Mouse (Mus musculus) left cerebral cortex, adult 2 months (tissue): Measurements from ENCODE around the gene Gm5105. TPM values are rescaled to one million over a fixed set of nuclear protein-coding genes. Genes with fewer than 3 reads are reported as not detected.

Source experiments
- DNase-seq, 2 experiments: peaks; one replicate each; pipeline ENCODE4 v3.0.0; 2021 to 2022; ENCODE audit warnings: low spot score in 2 of 2, mixed read lengths in 1 of 2; ENCODE audit errors: extremely low spot score in 1 of 2
- H3K27ac ChIP-seq: fragments of 200-600 bp; 2 replicates; pipeline ENCODE4 v1.8.1; 2022
- H3K4me3 ChIP-seq: fragments of 200-600 bp; 2 replicates; pipeline ENCODE4 v1.8.1; 2022
- CTCF ChIP-seq: fragments of 200-600 bp; IDR thresholded peaks from 2 replicates; pipeline ENCODE4 v1.8.1; 2022; ENCODE audit warnings: antibody characterized with exemption, mild to moderate bottlenecking, moderate library complexity
- intact Hi-C: fragments of 180-260 bp; cut with DNase I; formaldehyde crosslinking; loops from one replicate; pipeline ENCODE4 v1.15.1; 2025
- total RNA-seq, 2 experiments: library from RNA; stranded (reverse); gene quantifications; 2 replicates each; pipeline ENCODE4 v1.2.3; 2021

Gene Gm5105
- total RNA-seq, 2 experiments from 2014 or later: 0.28 to 0.34 TPM

DNA sequence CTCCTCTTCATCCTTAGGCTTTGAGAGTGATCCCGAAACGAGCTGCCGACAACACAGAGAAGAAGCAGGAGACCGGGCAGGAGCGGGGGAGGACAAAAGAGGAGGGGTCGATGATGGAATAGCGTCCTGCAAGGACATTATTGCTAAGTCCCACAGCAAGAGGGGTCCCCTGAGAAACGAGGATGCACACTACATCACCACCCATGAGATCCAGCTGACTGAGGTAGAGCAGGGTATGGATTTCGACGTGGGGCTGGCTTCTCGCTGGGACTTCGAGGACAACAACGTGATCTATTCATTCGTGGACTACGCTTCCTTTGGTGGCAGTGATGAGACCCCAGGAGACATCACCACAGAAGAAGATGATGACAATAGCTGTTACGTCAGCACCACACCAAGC is 1.3 kb downstream of the Gm5105 start:
- Histone ChIP-seq H3K27ac (peak overlapping the region; percentile 72; the same call in 1 of the 2 replicates), H3K4me3 (no peak overlapping the region)
- intact Hi-C loops: loop anchor here (1.0 to 5.0 kb wide), 2 partner anchors 77 to 199 kb away; partner anchors contain the start of genes Dnajb14 and Trmt10a

DNA sequence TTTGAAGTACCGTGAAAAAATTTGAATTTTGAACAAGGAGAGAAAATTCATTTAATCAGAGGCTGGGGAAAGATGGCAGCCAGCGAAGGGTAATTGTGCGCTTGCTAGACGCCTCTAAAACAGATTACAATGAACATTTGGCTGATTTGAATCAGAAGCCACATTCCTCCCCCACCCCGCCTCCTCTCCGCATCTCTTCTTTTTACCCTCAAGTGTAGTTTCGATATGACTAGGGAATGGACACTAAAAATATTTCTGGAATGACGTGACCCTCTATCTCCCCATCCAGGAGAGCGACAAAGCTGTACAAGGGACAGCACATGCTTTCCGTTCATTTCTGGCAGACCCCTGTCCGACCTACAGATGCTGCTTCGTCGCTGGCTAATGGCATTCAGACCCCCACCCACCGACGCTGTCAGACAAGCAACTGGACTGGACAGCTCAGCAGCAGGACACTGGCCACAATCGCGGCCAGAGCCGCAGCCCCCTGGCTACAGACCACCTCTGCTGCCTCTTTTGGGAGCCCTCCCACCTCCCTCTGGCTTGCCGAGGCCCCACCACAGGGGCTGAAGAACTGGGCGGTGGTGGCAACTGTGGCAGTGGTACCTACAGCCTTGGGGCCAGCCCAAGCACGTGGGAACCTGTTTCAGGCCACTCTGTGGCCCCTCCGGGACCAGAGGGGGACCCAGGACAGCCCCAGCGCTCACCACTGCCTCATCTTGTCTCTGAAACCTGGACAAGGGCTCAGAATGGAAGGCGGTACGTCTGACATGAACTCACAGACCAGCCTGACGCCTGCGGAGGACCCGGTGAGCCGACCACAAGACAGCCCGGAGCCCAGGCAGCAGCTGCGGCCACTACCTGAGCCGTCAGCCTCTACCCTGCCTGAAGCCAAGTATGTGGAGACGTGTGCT is 2.2 kb downstream of the Gm5105 start, which contains the start of gene 1110002E22Rik:
TSS of gene 1110002E22Rik (plus strand) at position 321 of the 914 bp plus-strand sequence.
- Histone ChIP-seq H3K4me3 (no peak within 1 kb of the TSS), H3K27ac (peak within 1 kb of the TSS; percentile 79)
- peak in 1 of 2 experiments; percentile 26 for DNase-seq
- intact Hi-C loops: loop anchor here (1.0 to 5.0 kb wide), 3 partner anchors 68 to 198 kb away; partner anchors contain the start of genes Dnajb14 and Trmt10a
- TF ChIP-seq CTCF: no peak

More for the DNA sequence above, 1.3 kb downstream of the Gm5105 start:
- TF ChIP-seq CTCF: no peak
- no peak for DNase-seq

DNA sequence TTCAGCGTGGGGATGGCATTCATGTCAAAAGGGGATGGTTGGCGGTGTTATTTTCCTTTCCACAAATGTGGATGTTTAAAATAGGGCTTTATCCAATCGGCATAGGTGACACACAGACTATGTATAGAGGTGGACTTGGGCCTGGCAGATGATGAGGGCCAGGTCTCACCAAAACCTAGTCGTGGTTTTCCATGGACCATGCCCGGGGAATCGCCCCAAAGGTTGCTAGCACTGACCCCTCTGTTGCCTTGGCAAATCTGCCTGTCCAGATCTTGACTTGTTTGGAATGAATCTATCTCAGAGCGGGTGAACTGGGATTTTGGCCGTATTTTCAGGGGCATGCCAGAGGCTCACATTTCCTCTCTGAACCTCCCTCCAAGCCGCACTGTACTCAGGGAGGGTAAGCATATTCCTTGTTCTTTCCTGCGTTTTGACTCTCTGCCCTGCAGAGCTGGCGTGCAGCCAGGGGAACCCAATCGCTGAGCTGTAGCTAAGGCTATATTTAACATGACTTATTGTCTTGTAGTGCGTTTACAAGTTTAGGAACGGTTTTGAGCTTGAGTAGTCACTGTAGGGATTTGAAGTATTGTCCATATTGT is 3.4 kb downstream of the Gm5105 start:
- Histone ChIP-seq H3K27ac (peak overlapping the region; percentile 36; the same call in 1 of the 2 replicates), H3K4me3 (no peak overlapping the region)
- no peak for TF ChIP-seq CTCF
- intact Hi-C loops: loop anchor here (5.0 kb wide), 1 partner anchor 67 kb away; no protein-coding TSS in a partner anchor
- peak in 1 of 2 experiments; percentile 18 for DNase-seq

DNA sequence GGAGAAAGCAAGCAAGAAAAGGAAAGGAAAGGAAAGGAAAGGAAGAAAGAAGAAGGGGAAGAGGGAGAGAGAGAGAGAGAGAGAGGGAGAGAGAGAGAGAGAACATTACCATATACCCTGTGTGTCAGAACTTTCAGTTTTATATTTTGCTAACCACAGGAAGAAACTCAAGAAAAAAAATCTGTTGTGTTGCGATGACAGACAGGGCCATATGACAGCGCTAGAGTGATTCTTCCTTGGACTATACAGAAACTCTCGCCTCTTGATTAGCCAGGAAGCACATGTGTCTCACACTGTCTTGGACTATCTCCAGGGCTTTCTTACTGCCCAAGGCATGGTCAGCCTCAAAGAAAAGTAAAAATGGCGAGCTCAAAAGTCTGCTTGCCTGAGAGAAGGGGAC is 4.5 kb downstream of the Gm5105 start:
- no peak overlapping the region for H3K4me3 ChIP-seq
- DNase-seq: no peak
- H3K27ac ChIP-seq: no peak overlapping the region
- intact Hi-C loops: loop anchor here (5.0 kb wide), 1 partner anchor 65 kb away; no protein-coding TSS in a partner anchor
- TF ChIP-seq CTCF: no peak

DNA sequence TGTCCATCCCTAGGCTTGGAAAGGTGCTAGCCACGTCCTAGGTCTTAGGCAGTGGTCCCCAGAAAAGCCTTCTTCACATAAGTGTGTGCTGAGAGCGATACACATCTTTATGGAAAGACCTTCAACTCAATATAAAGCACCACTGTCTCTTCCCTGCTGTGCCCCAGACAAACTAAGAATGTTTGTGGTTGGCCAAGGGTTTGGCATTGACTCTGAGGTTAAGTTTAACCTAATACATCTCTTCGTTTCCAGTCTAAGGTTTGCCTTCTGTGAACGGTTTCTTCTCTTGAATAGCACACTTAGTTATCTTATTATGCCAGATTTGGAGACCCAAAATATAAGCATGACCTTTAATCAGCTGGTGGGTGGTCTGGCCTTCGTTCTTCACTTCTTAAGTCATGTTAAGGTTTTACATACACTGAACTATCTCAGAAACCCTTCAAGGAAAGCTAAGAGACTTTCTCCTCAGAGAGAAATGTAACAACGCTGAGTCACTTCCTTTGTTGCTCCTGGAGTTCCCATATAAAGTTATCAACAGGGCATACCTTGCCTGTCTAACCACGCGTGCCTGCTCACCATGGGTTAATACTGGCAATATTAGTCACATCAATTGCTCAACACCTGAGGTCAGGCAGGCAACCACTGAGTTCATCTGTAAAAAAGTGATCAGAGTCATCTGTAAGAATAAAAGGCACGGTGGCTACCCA is 5.8 kb downstream of the Gm5105 start:
- no peak overlapping the region for H3K27ac ChIP-seq
- DNase-seq: no peak
- no peak for TF ChIP-seq CTCF
- intact Hi-C loops: loop anchor here (5.0 kb wide), 1 partner anchor 64 kb away; no protein-coding TSS in a partner anchor
- no peak overlapping the region for H3K4me3 ChIP-seq

DNA sequence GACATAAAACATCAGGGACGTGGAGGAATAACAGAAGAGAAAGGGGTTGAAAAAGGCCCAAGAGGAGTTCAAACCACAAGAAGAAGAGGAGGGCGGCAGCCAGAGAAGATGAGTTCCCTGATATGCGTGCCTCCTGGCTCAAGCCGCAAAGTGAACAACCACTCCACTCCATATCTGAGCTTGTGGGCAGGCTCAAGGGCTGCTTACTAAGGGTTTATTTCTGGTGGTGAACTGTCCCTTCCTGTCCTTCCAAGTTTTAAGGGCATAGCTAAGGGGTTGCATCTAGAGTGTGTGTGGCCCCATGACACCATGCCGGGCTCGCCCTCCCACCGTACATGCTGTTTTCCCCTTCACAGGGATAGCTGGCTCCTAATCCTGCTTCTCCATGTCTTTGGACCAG is 6.8 kb downstream of the Gm5105 start:
- no peak overlapping the region for H3K27ac ChIP-seq
- no peak for DNase-seq
- H3K4me3 ChIP-seq: no peak overlapping the region
- no peak for TF ChIP-seq CTCF
- intact Hi-C loops: loop anchor here (5.0 kb wide), 1 partner anchor 63 kb away; no protein-coding TSS in a partner anchor

DNA sequence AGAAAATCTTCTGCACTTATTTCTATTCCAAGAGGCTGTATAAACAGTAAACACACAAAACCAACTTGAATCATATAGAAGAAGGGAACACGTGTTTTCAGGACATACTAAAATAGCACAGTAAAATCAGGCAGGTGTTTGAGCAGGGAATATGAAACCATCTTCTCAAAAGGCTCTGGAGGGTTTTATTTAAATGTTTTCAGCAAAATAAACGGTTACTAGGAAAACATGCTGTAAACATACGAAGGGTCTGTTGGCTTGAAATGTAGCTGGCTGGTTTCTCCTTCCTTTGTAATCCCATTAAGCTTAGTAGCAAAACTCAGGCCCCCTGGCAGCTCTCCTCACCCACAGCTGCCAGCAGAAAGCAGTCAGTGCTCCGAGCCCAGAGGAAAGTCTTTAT is 9.0 kb downstream of the Gm5105 start:
- TF ChIP-seq CTCF: no peak
- intact Hi-C loops: no loop called here
- DNase-seq: no peak
- Histone ChIP-seq H3K27ac (no peak overlapping the region), H3K4me3 (no peak overlapping the region)

DNA sequence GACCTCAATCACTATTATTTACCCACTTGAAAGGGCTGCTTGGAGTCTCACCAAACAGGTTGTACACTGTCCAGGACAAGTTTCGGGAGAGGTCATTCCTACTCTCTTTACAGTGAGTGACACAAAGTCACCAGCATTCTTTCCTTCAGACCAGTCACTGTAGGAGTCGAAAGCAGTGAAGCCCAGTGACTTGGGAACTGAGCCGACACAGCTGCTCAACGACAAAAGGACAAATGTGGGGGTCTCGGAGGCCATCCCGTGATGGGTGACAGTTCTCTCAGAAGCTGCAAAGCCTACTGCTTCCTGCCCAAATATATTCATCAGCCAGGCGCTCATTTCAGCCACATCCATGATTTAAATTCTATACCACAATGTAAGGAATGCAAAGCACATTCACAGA is 10.2 kb downstream of the Gm5105 start:
- Histone ChIP-seq H3K27ac (no peak overlapping the region), H3K4me3 (no peak overlapping the region)
- no peak for DNase-seq
- intact Hi-C loops: no loop called here
- no peak for TF ChIP-seq CTCF

DNA sequence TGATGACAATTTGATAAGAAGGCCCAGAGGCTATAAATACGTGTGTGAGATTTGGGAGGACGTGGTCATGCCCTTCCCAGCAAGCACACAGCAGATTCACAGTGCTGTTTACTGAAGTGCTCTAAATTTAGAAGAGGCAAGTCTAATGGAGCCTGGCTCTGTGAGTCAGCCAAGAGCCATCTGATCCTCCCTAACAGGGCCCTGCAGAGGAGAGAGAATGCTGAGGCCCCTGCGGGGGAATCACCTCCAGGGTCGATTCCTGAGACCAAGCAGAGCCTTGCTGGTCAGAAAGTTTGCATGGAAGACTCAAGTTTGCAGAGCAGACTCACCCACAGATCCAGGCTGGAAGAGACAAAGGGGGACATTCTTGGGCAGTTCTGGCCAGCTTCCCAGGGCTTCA is 13.2 kb downstream of the Gm5105 start:
- intact Hi-C loops: no loop called here
- TF ChIP-seq CTCF: no peak
- no peak for DNase-seq
- H3K27ac ChIP-seq: peak overlapping the region; percentile 28; the same call in 1 of the 2 replicates
- H3K4me3 ChIP-seq: no peak overlapping the region

DNA sequence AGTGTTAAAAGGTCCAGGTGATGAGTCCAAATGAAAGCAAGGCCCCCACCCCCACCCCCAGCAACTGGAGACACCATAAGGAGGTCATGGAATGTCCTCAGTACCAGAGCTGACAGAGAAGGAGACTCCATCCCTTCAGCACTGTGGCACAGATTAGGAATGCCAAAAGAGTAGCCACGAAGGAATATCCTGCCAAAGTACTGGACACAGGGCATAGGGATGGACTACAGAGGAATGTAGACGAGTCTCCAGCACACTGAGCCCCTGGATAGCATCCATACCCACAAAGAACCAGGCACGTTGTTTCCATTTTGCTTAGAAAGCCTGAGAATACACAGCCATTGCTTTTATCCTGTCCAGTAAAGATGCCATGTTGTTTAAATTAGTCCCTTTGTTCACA is 15.8 kb downstream of the Gm5105 start:
- no peak overlapping the region for H3K4me3 ChIP-seq
- intact Hi-C loops: no loop called here
- no peak for TF ChIP-seq CTCF
- no peak overlapping the region for H3K27ac ChIP-seq
- DNase-seq: no peak

DNA sequence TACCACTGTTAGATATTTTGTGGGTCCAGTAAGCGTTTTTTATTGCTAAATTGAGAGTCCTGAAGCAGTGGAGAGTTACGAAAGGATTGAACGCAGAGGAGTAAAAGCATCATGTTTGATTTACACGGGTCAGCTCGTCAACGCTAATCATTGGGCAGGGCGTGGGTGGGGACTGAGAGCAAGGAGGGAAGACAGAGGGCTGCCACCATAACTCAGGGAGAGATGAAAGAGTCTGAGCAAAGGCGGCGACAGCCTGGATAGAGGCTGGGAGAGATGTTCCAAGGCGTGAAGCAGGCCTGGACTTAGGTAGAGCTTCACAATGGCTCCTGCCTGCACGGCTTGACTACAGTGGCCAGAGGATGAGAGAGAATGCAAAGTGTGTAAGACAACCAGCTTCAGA is 16.4 kb downstream of the Gm5105 start:
- intact Hi-C loops: no loop called here
- no peak for DNase-seq
- no peak for TF ChIP-seq CTCF
- Histone ChIP-seq H3K4me3 (no peak overlapping the region), H3K27ac (no peak overlapping the region)
